Mouse (Mus musculus): ENCODE data around the gene Cwc27. TPM values are rescaled to one million over a fixed set of nuclear protein-coding genes. Genes with fewer than 3 reads are reported as not detected.

The Cwc27 gene
- polyA plus RNA-seq, 1 experiment = 3.6 TPM

- Histone ChIP-seq H3K4me3 (replicated peaks) (no peak overlapping the region), H3K4me1 (peaks cover 37% of the 10 kb centered on the region), H3K9me3 (no peaks in the 10 kb centered on the region), H3K27me3 (replicated peaks) (peaks cover 2% of the 10 kb centered on the region), H3K36me3 (replicated peaks; ENCODE audit: low read length) (no peaks in the 10 kb centered on the region)
- TF ChIP-seq FLI1 (IDR thresholded peaks at IDR 0.05; ENCODE audit: low read length) (no peak), GATA1 (IDR thresholded peaks at IDR 0.05; ENCODE audit: borderline replicate concordance, low read length) (no peak)
Measured at GRCm38 (mm10) chr13:104605111-104605510, 211.8 kb downstream of the Cwc27 start.

- no peaks in the 10 kb centered on the region for H3K9me3 ChIP-seq
- TF ChIP-seq GATA1 (IDR thresholded peaks at IDR 0.05; ENCODE audit: borderline replicate concordance, low read length) (no peak), FLI1 (IDR thresholded peaks at IDR 0.05; ENCODE audit: low read length) (no peak)
- no peak overlapping the region for H3K4me3 ChIP-seq (replicated peaks)
- peaks cover 20% of the 10 kb centered on the region for H3K4me1 ChIP-seq
- no peaks in the 10 kb centered on the region for H3K36me3 ChIP-seq (replicated peaks; ENCODE audit: low read length)
- H3K27me3 ChIP-seq (replicated peaks) = peaks cover 2% of the 10 kb centered on the region
Measured at GRCm38 (mm10) chr13:104602197-104602596, 214.7 kb downstream of the Cwc27 start.

- no peak overlapping the region for H3K4me3 ChIP-seq (replicated peaks)
- H3K4me1 ChIP-seq = peaks cover 16% of the 10 kb centered on the region
- TF ChIP-seq FLI1 (IDR thresholded peaks at IDR 0.05; ENCODE audit: low read length) (no peak), GATA1 (IDR thresholded peaks at IDR 0.05; ENCODE audit: borderline replicate concordance, low read length) (no peak)
- H3K9me3 ChIP-seq = no peaks in the 10 kb centered on the region
- peaks cover 2% of the 10 kb centered on the region for H3K27me3 ChIP-seq (replicated peaks)
- no peaks in the 10 kb centered on the region for H3K36me3 ChIP-seq (replicated peaks; ENCODE audit: low read length)
Measured at GRCm38 (mm10) chr13:104601783-104602182, 215.2 kb downstream of the Cwc27 start.

GRCm38 (mm10) chr13:104596199-104596598, 220.7 kb downstream of the Cwc27 start:
- Histone ChIP-seq H3K27me3 (replicated peaks) (peaks cover 2% of the 10 kb centered on the region), H3K4me1 (no peaks in the 10 kb centered on the region), H3K36me3 (replicated peaks; ENCODE audit: low read length) (no peaks in the 10 kb centered on the region), H3K4me3 (replicated peaks) (no peak overlapping the region), H3K9me3 (no peaks in the 10 kb centered on the region)
- TF ChIP-seq FLI1 (IDR thresholded peaks at IDR 0.05; ENCODE audit: low read length) (no peak), GATA1 (IDR thresholded peaks at IDR 0.05; ENCODE audit: borderline replicate concordance, low read length) (no peak)

- Histone ChIP-seq H3K4me3 (replicated peaks) (no peak overlapping the region), H3K36me3 (replicated peaks; ENCODE audit: low read length) (no peaks in the 10 kb centered on the region), H3K9me3 (no peaks in the 10 kb centered on the region), H3K27me3 (replicated peaks) (no peaks in the 10 kb centered on the region), H3K4me1 (no peaks in the 10 kb centered on the region)
- no peak for TF ChIP-seq FLI1 (IDR thresholded peaks at IDR 0.05; ENCODE audit: low read length)
Measured at GRCm38 (mm10) chr13:104594820-104595351, 222.1 kb downstream of the Cwc27 start.

GRCm38 (mm10) chr13:104590931-104591330, 226.0 kb downstream of the Cwc27 start:
- Histone ChIP-seq H3K36me3 (replicated peaks; ENCODE audit: low read length) (no peaks in the 10 kb centered on the region), H3K4me3 (replicated peaks) (no peak overlapping the region), H3K4me1 (no peaks in the 10 kb centered on the region), H3K27me3 (replicated peaks) (no peaks in the 10 kb centered on the region), H3K9me3 (no peaks in the 10 kb centered on the region)
- TF ChIP-seq GATA1 (IDR thresholded peaks at IDR 0.05; ENCODE audit: borderline replicate concordance, low read length) (no peak), FLI1 (IDR thresholded peaks at IDR 0.05; ENCODE audit: low read length) (no peak)

GRCm38 (mm10) chr13:104590097-104590607, 226.8 kb downstream of the Cwc27 start:
- Histone ChIP-seq H3K36me3 (replicated peaks; ENCODE audit: low read length) (no peaks in the 10 kb centered on the region), H3K27me3 (replicated peaks) (no peaks in the 10 kb centered on the region), H3K9me3 (no peaks in the 10 kb centered on the region), H3K4me1 (no peaks in the 10 kb centered on the region), H3K4me3 (replicated peaks) (no peak overlapping the region)
- no peak for TF ChIP-seq GATA1 (IDR thresholded peaks at IDR 0.05; ENCODE audit: borderline replicate concordance, low read length)
- TF ChIP-seq FLI1 (IDR thresholded peaks at IDR 0.05; ENCODE audit: low read length) = no peak

- TF ChIP-seq FLI1 (IDR thresholded peaks at IDR 0.05; ENCODE audit: low read length) (no peak), GATA1 (IDR thresholded peaks at IDR 0.05; ENCODE audit: borderline replicate concordance, low read length) (no peak)
- Histone ChIP-seq H3K4me1 (no peaks in the 10 kb centered on the region), H3K27me3 (replicated peaks) (no peaks in the 10 kb centered on the region), H3K36me3 (replicated peaks; ENCODE audit: low read length) (no peaks in the 10 kb centered on the region), H3K9me3 (no peaks in the 10 kb centered on the region), H3K4me3 (replicated peaks) (no peak overlapping the region)
Measured at GRCm38 (mm10) chr13:104588383-104588782, 228.6 kb downstream of the Cwc27 start.

Other genes starting within 250 kb of the Cwc27 start
- 2.8 TPM in 1 of 2 replicates, not detected in the other for gene Srek1ip1, start 24.7 kb downstream of the Cwc27 start, polyA plus RNA-seq (2012; ENCODE audit: insufficient read depth, low replicate concordance)
- not detected in 2 replicates for gene Shisal2b, start 46.8 kb upstream of the Cwc27 start, polyA plus RNA-seq (2012; ENCODE audit: insufficient read depth, low replicate concordance)
- 0.17 TPM in 1 of 2 replicates, not detected in the other for gene Rgs7bp, start 237.8 kb upstream of the Cwc27 start, polyA plus RNA-seq (2012; ENCODE audit: insufficient read depth, low replicate concordance)